Mouse (Mus musculus): ENCODE data around the gene Otogl. TPM values are rescaled to one million over a fixed set of nuclear protein-coding genes. Genes with fewer than 3 reads are reported as not detected.
"Not testable (repeated sequence)": the region's sequence is repeated elsewhere in the genome, so short reads cannot be mapped to it uniquely, and the experiment has no call there.

Otogl gene
- polyA plus RNA-seq, 1 experiment from 2014 or later: 0.03 TPM

GRCm38 (mm10) chr10:107859220-107859619, 52.7 kb downstream of the Otogl start:
- no peak overlapping the region for H3K4me2 ChIP-seq (ENCODE audit: low read length)
- 81% methylated on average over 3 of the region's 3 CpGs for WGBS

GRCm38 (mm10) chr10:107858684-107859083, 53.2 kb downstream of the Otogl start:
- Histone ChIP-seq H3K36me3 (ENCODE audit: control insufficient read depth, insufficient read depth) (no peaks in the 10 kb centered on the region), H3K4me3 (replicated peaks; ENCODE audit: low read length) (no peak overlapping the region), H3K27ac (ENCODE audit: low read length) (no peak overlapping the region), H3K27me3 (replicated peaks; ENCODE audit: control insufficient read depth, insufficient read depth, low read length) (no peaks in the 10 kb centered on the region), H3K9me3 (ENCODE audit: control insufficient read depth, low read length) (no peaks in the 10 kb centered on the region), H3K9ac (replicated peaks; ENCODE audit: low read depth, low read length) (no peak overlapping the region), H3K4me2 (ENCODE audit: low read length) (no peak overlapping the region), H3K4me1 (replicated peaks; ENCODE audit: control insufficient read depth, insufficient read depth, low read length) (no peaks in the 10 kb centered on the region)
- WGBS: 31% methylated on average over 7 of the region's 7 CpGs
- ATAC-seq: peak; percentile 48; the same call in 1 of the 2 replicates

More at GRCm38 (mm10) chr10:107859220-107859619, 52.7 kb downstream of the Otogl start:
- H3K27ac ChIP-seq (ENCODE audit: low read length): no peak overlapping the region
- H3K36me3 ChIP-seq (ENCODE audit: control insufficient read depth, insufficient read depth): no peaks in the 10 kb centered on the region
- ATAC-seq: no peak
- H3K4me1 ChIP-seq (replicated peaks; ENCODE audit: control insufficient read depth, insufficient read depth, low read length): no peaks in the 10 kb centered on the region
- H3K4me3 ChIP-seq (replicated peaks; ENCODE audit: low read length): no peak overlapping the region
- no peaks in the 10 kb centered on the region for H3K27me3 ChIP-seq (replicated peaks; ENCODE audit: control insufficient read depth, insufficient read depth, low read length)
- H3K9ac ChIP-seq (replicated peaks; ENCODE audit: low read depth, low read length): no peak overlapping the region
- no peaks in the 10 kb centered on the region for H3K9me3 ChIP-seq (ENCODE audit: control insufficient read depth, low read length)

- no peaks in the 10 kb centered on the region for H3K36me3 ChIP-seq (ENCODE audit: control insufficient read depth, insufficient read depth)
- no peaks in the 10 kb centered on the region for H3K4me1 ChIP-seq (replicated peaks; ENCODE audit: control insufficient read depth, insufficient read depth, low read length)
- WGBS: 100% methylated on average over 1 of the region's 1 CpGs
- H3K9ac ChIP-seq (replicated peaks; ENCODE audit: low read depth, low read length): no peak overlapping the region
- no peak overlapping the region for H3K27ac ChIP-seq (ENCODE audit: low read length)
- no peaks in the 10 kb centered on the region for H3K27me3 ChIP-seq (replicated peaks; ENCODE audit: control insufficient read depth, insufficient read depth, low read length)
- ATAC-seq: no peak
- H3K4me2 ChIP-seq (ENCODE audit: low read length): no peak overlapping the region
- no peak overlapping the region for H3K4me3 ChIP-seq (replicated peaks; ENCODE audit: low read length)
- H3K9me3 ChIP-seq (ENCODE audit: control insufficient read depth, low read length): no peaks in the 10 kb centered on the region
Measured at GRCm38 (mm10) chr10:107844906-107845305, 67.0 kb downstream of the Otogl start.

GRCm38 (mm10) chr10:107834452-107835239, 77.3 kb downstream of the Otogl start:
- peak; percentile 68 for ATAC-seq
- H3K4me2 ChIP-seq (ENCODE audit: low read length): no peak overlapping the region
- H3K27me3 ChIP-seq (replicated peaks; ENCODE audit: control insufficient read depth, insufficient read depth, low read length): no peaks in the 10 kb centered on the region
- no peaks in the 10 kb centered on the region for H3K4me1 ChIP-seq (replicated peaks; ENCODE audit: control insufficient read depth, insufficient read depth, low read length)
- no peaks in the 10 kb centered on the region for H3K36me3 ChIP-seq (ENCODE audit: control insufficient read depth, insufficient read depth)
- no peaks in the 10 kb centered on the region for H3K9me3 ChIP-seq (ENCODE audit: control insufficient read depth, low read length)
- no peak overlapping the region for H3K4me3 ChIP-seq (replicated peaks; ENCODE audit: low read length)
- WGBS: 49% methylated on average over 4 of the region's 4 CpGs
- H3K9ac ChIP-seq (replicated peaks; ENCODE audit: low read depth, low read length): no peak overlapping the region
- H3K27ac ChIP-seq (ENCODE audit: low read length): no peak overlapping the region

- no peaks in the 10 kb centered on the region for H3K36me3 ChIP-seq (ENCODE audit: control insufficient read depth, insufficient read depth)
- H3K4me1 ChIP-seq (replicated peaks; ENCODE audit: control insufficient read depth, insufficient read depth, low read length): no peaks in the 10 kb centered on the region
- no peak overlapping the region for H3K9ac ChIP-seq (replicated peaks; ENCODE audit: low read depth, low read length)
- H3K4me2 ChIP-seq (ENCODE audit: low read length): no peak overlapping the region
- no peak overlapping the region for H3K4me3 ChIP-seq (replicated peaks; ENCODE audit: low read length)
- ATAC-seq: no peak
- 87% methylated on average over 6 of the region's 6 CpGs for WGBS
- no peaks in the 10 kb centered on the region for H3K27me3 ChIP-seq (replicated peaks; ENCODE audit: control insufficient read depth, insufficient read depth, low read length)
- no peaks in the 10 kb centered on the region for H3K9me3 ChIP-seq (ENCODE audit: control insufficient read depth, low read length)
- H3K27ac ChIP-seq (ENCODE audit: low read length): no peak overlapping the region
Measured at GRCm38 (mm10) chr10:107829151-107829550, 82.8 kb downstream of the Otogl start.

- Histone ChIP-seq H3K9ac (replicated peaks; ENCODE audit: low read depth, low read length) (no peak overlapping the region), H3K4me3 (replicated peaks; ENCODE audit: low read length) (no peak overlapping the region), H3K4me2 (ENCODE audit: low read length) (peak overlapping the region; percentile 16; the same call in 1 of the 2 replicates), H3K4me1 (replicated peaks; ENCODE audit: control insufficient read depth, insufficient read depth, low read length) (peaks cover 4% of the 10 kb centered on the region; the same call in 1 of the 2 replicates), H3K27ac (ENCODE audit: low read length) (no peak overlapping the region), H3K36me3 (ENCODE audit: control insufficient read depth, insufficient read depth) (no peaks in the 10 kb centered on the region), H3K27me3 (replicated peaks; ENCODE audit: control insufficient read depth, insufficient read depth, low read length) (no peaks in the 10 kb centered on the region), H3K9me3 (ENCODE audit: control insufficient read depth, low read length) (no peaks in the 10 kb centered on the region)
- ATAC-seq: peak; percentile 52; the same call in 1 of the 2 replicates
- 53% methylated on average over 16 of the region's 16 CpGs for WGBS
Measured at GRCm38 (mm10) chr10:107813814-107814483, 98.0 kb downstream of the Otogl start.

- Histone ChIP-seq H3K9ac (replicated peaks; ENCODE audit: low read depth, low read length) (no peak overlapping the region), H3K4me3 (replicated peaks; ENCODE audit: low read length) (no peak overlapping the region), H3K27me3 (replicated peaks; ENCODE audit: control insufficient read depth, insufficient read depth, low read length) (no peaks in the 10 kb centered on the region), H3K4me2 (ENCODE audit: low read length) (no peak overlapping the region), H3K9me3 (ENCODE audit: control insufficient read depth, low read length) (no peaks in the 10 kb centered on the region), H3K36me3 (ENCODE audit: control insufficient read depth, insufficient read depth) (no peaks in the 10 kb centered on the region), H3K4me1 (replicated peaks; ENCODE audit: control insufficient read depth, insufficient read depth, low read length) (peaks cover 4% of the 10 kb centered on the region; the same call in 1 of the 2 replicates), H3K27ac (ENCODE audit: low read length) (no peak overlapping the region)
- ATAC-seq: no peak
- WGBS: 84% methylated on average over 6 of the region's 6 CpGs
Measured at GRCm38 (mm10) chr10:107810649-107811398, 101.1 kb downstream of the Otogl start.

GRCm38 (mm10) chr10:107805203-107805602, 106.7 kb downstream of the Otogl start:
- H3K36me3 ChIP-seq (ENCODE audit: control insufficient read depth, insufficient read depth): no peaks in the 10 kb centered on the region
- no peak overlapping the region for H3K9ac ChIP-seq (replicated peaks; ENCODE audit: low read depth, low read length)
- ATAC-seq: no peak
- H3K9me3 ChIP-seq (ENCODE audit: control insufficient read depth, low read length): no peaks in the 10 kb centered on the region
- H3K27ac ChIP-seq (ENCODE audit: low read length): no peak overlapping the region
- WGBS: 98% methylated on average over 2 of the region's 2 CpGs
- no peaks in the 10 kb centered on the region for H3K4me1 ChIP-seq (replicated peaks; ENCODE audit: control insufficient read depth, insufficient read depth, low read length)
- H3K4me2 ChIP-seq (ENCODE audit: low read length): no peak overlapping the region
- H3K27me3 ChIP-seq (replicated peaks; ENCODE audit: control insufficient read depth, insufficient read depth, low read length): no peaks in the 10 kb centered on the region
- H3K4me3 ChIP-seq (replicated peaks; ENCODE audit: low read length): no peak overlapping the region

GRCm38 (mm10) chr10:107804285-107804684, 107.6 kb downstream of the Otogl start:
- not testable (repeated sequence) for ATAC-seq
- WGBS: 74% methylated on average over 2 of the region's 2 CpGs

More at GRCm38 (mm10) chr10:107804285-107804684, 107.6 kb downstream of the Otogl start:
- H3K27ac ChIP-seq (ENCODE audit: low read length); H3K4me1 ChIP-seq (replicated peaks; ENCODE audit: control insufficient read depth, insufficient read depth, low read length); H3K4me2 ChIP-seq (ENCODE audit: low read length); H3K9me3 ChIP-seq (ENCODE audit: control insufficient read depth, low read length); H3K9ac ChIP-seq (replicated peaks; ENCODE audit: low read depth, low read length); H3K4me3 ChIP-seq (replicated peaks; ENCODE audit: low read length); H3K36me3 ChIP-seq (ENCODE audit: control insufficient read depth, insufficient read depth); H3K27me3 ChIP-seq (replicated peaks; ENCODE audit: control insufficient read depth, insufficient read depth, low read length): not testable (repeated sequence)

Measured in forebrain, embryonic 16.5 days (tissue).